Mouse (Mus musculus) kidney, embryonic 16.5 days (tissue): Measurements from ENCODE around the gene Axl. TPM values are rescaled to one million over a fixed set of nuclear protein-coding genes. Genes with fewer than 3 reads are reported as not detected.
A peak's percentile ranks its signal among the peaks of the same experiment; 100 is the strongest.

Experiments
- ATAC-seq: fragments of 200-750 bp; cut with Nextera tagmentation; 2 replicates; pipeline ENCODE4 v1.8.0; 2017; ENCODE audit warnings: moderate TSS enrichment; ENCODE audit not compliant: low FRiP score, low TSS enrichment
- H3K27ac ChIP-seq: fragments of 300-500 bp; sonication (generic); 2 replicates; pipeline ENCODE4 v1.5.1; 2014; ENCODE audit warnings: low read length
- H3K27me3 ChIP-seq: fragments of 300-500 bp; sonication (generic); 2 replicates; pipeline ENCODE4 v1.6.1; 2014; ENCODE audit warnings: low read length, control low read depth, mixed read lengths; ENCODE audit not compliant: insufficient read depth
- H3K36me3 ChIP-seq: fragments of 300-500 bp; sonication (generic); 2 replicates; pipeline ENCODE4 v1.6.1; 2014; ENCODE audit warnings: low read length, control low read depth, mixed read lengths; ENCODE audit not compliant: insufficient read depth
- H3K4me1 ChIP-seq: fragments of 300-500 bp; sonication (generic); 2 replicates; pipeline ENCODE4 v1.6.1; 2014; ENCODE audit warnings: low read length, control low read depth, mixed read lengths; ENCODE audit not compliant: insufficient read depth
- H3K4me2 ChIP-seq: fragments of 300-500 bp; sonication (generic); replicated peaks from 2 replicates; pipeline ENCODE4 v1.6.1; 2014; ENCODE audit warnings: low read depth, low read length
- H3K4me3 ChIP-seq: fragments of 300-500 bp; sonication (generic); 2 replicates; pipeline ENCODE4 v1.5.1; 2014; ENCODE audit warnings: mild to moderate bottlenecking, low read length
- H3K9ac ChIP-seq: fragments of 300-500 bp; sonication (generic); replicated peaks from 2 replicates; pipeline ENCODE4 v1.6.1; 2014; ENCODE audit warnings: low read length
- H3K9me3 ChIP-seq: fragments of 300-500 bp; sonication (generic); 2 replicates; pipeline ENCODE4 v1.6.1; 2016; ENCODE audit warnings: low read length, control low read depth
- WGBS: fragments of 180-500 bp; shearing (Covaris S2); extraction: QIAGEN DNeasy Blood & Tissue Kit; methylation state at CpG from one replicate; pipeline ENCODE4 v1.1.7; 2014; 5-methylcytosine and 5-hydroxymethylcytosine counted together
- polyA plus RNA-seq: library from polyadenylated mRNA; unstranded; fragments of >200 nt; fragmentation: Nextera tagmentation; extraction: Ambion mirVana; gene quantifications from 2 replicates; pipeline ENCODE4 v1.2.1, GENCODE M21; 2015

The Axl gene
- polyA plus RNA-seq, 1 experiment from 2014 or later: 91.5 TPM

- Histone ChIP-seq H3K27me3 (no peaks in the 10 kb centered on the region), H3K9ac (no peak overlapping the region), H3K4me2 (peak overlapping the region; percentile 17; the same call in 1 of the 2 replicates), H3K4me3 (no peak overlapping the region), H3K27ac (peak overlapping the region; percentile 94), H3K9me3 (no peaks in the 10 kb centered on the region), H3K4me1 (peaks cover 12% of the 10 kb centered on the region; the same call in 1 of the 2 replicates), H3K36me3 (peaks cover 33% of the 10 kb centered on the region)
- WGBS: 41% methylated on average over 11 of the region's 11 CpGs
- ATAC-seq: peak; percentile 83
Measured at GRCm38 (mm10) chr7:25763678-25764077, 24.8 kb downstream of the Axl start.

GRCm38 (mm10) chr7:25761354-25761753 is 27.2 kb downstream of the Axl start:
- peaks cover 12% of the 10 kb centered on the region; the same call in 1 of the 2 replicates for H3K4me1 ChIP-seq
- 75% methylated on average over 10 of the region's 10 CpGs for WGBS
- H3K9me3 ChIP-seq: no peaks in the 10 kb centered on the region
- ATAC-seq: no peak
- H3K27ac ChIP-seq: no peak overlapping the region
- H3K9ac ChIP-seq: no peak overlapping the region
- no peak overlapping the region for H3K4me2 ChIP-seq
- H3K27me3 ChIP-seq: no peaks in the 10 kb centered on the region
- H3K36me3 ChIP-seq: peaks cover 24% of the 10 kb centered on the region
- H3K4me3 ChIP-seq: no peak overlapping the region

- Histone ChIP-seq H3K9me3 (no peaks in the 10 kb centered on the region), H3K4me3 (peak overlapping the region; percentile 75), H3K4me1 (peaks cover 17% of the 10 kb centered on the region), H3K27ac (peak overlapping the region; percentile 98), H3K9ac (peak overlapping the region; percentile 70), H3K4me2 (peak overlapping the region; percentile 89), H3K27me3 (no peaks in the 10 kb centered on the region), H3K36me3 (peaks cover 14% of the 10 kb centered on the region; the same call in 1 of the 2 replicates)
- WGBS: under 1% methylated on average over 18 of the region's 18 CpGs
- ATAC-seq: peak; percentile 40
Measured at GRCm38 (mm10) chr7:25756011-25756410, 32.5 kb downstream of the Axl start.

- 0% methylated on average over 15 of the region's 15 CpGs for WGBS
Measured at GRCm38 (mm10) chr7:25755468-25755833, 33.1 kb downstream of the Axl start.

GRCm38 (mm10) chr7:25754738-25755467 is 33.6 kb downstream of the Axl start, which contains the start of gene Hnrnpul1:
Hnrnpul1 (minus strand) TSS chr7:25754757.
- ATAC-seq: peak; percentile 94
- under 1% methylated on average over 55 of the region's 55 CpGs for WGBS
- H3K4me3 ChIP-seq: peak within 1 kb of the TSS; percentile 75

More at GRCm38 (mm10) chr7:25755468-25755833, 33.1 kb downstream of the Axl start:
- H3K27me3 ChIP-seq: no peaks in the 10 kb centered on the region
- H3K4me2 ChIP-seq: peak overlapping the region; percentile 89
- peak overlapping the region; percentile 70 for H3K9ac ChIP-seq
- H3K4me3 ChIP-seq: peak overlapping the region; percentile 75
- peaks cover 13% of the 10 kb centered on the region for H3K36me3 ChIP-seq
- peak overlapping the region; percentile 98 for H3K27ac ChIP-seq
- no peaks in the 10 kb centered on the region for H3K9me3 ChIP-seq
- H3K4me1 ChIP-seq: peaks cover 17% of the 10 kb centered on the region
- ATAC-seq: peak; percentile 60

GRCm38 (mm10) chr7:25754439-25754737 is 34.1 kb downstream of the Axl start:
- H3K27ac ChIP-seq: peak overlapping the region; percentile 98
- H3K4me3 ChIP-seq: peak overlapping the region; percentile 75
- H3K9me3 ChIP-seq: no peaks in the 10 kb centered on the region
- H3K9ac ChIP-seq: peak overlapping the region; percentile 90
- H3K27me3 ChIP-seq: no peaks in the 10 kb centered on the region
- H3K4me2 ChIP-seq: peak overlapping the region; percentile 74; the same call in 1 of the 2 replicates
- WGBS: under 1% methylated on average over 29 of the region's 30 CpGs
- H3K4me1 ChIP-seq: peaks cover 17% of the 10 kb centered on the region
- peaks cover 22% of the 10 kb centered on the region for H3K36me3 ChIP-seq
- ATAC-seq: no peak

More at GRCm38 (mm10) chr7:25754738-25755467, 33.6 kb downstream of the Axl start, which contains the start of gene Hnrnpul1:
- Histone ChIP-seq H3K4me1 (peaks cover 17% of the 10 kb centered on the region), H3K4me2 (peak within 1 kb of the TSS; percentile 89), H3K27me3 (no peaks in the 10 kb centered on the region), H3K27ac (peak within 1 kb of the TSS; percentile 98), H3K9me3 (no peaks in the 10 kb centered on the region), H3K36me3 (peaks cover 17% of the 10 kb centered on the region), H3K9ac (peak within 1 kb of the TSS; percentile 90)

- Histone ChIP-seq H3K27ac (peak overlapping the region; percentile 98), H3K4me3 (peak overlapping the region; percentile 75), H3K9ac (peak overlapping the region; percentile 90), H3K4me1 (peaks cover 17% of the 10 kb centered on the region), H3K9me3 (no peaks in the 10 kb centered on the region), H3K27me3 (no peaks in the 10 kb centered on the region), H3K36me3 (peaks cover 27% of the 10 kb centered on the region), H3K4me2 (peak overlapping the region; percentile 74)
- under 1% methylated on average over 46 of the region's 46 CpGs for WGBS
- peak; percentile 5 for ATAC-seq
Measured at GRCm38 (mm10) chr7:25753643-25754438, 34.7 kb downstream of the Axl start.

- ATAC-seq: no peak
- H3K27ac ChIP-seq: no peak overlapping the region
- H3K36me3 ChIP-seq: peaks cover 30% of the 10 kb centered on the region
- no peaks in the 10 kb centered on the region for H3K9me3 ChIP-seq
- peaks cover 17% of the 10 kb centered on the region for H3K4me1 ChIP-seq
- H3K9ac ChIP-seq: peak overlapping the region; percentile 90
- peak overlapping the region; percentile 74 for H3K4me2 ChIP-seq
- peak overlapping the region; percentile 75 for H3K4me3 ChIP-seq
- no peaks in the 10 kb centered on the region for H3K27me3 ChIP-seq
Measured at GRCm38 (mm10) chr7:25753076-25753475, 35.4 kb downstream of the Axl start.

- H3K4me1 ChIP-seq: peaks cover 1% of the 10 kb centered on the region
- no peak overlapping the region for H3K4me2 ChIP-seq
- H3K9me3 ChIP-seq: no peaks in the 10 kb centered on the region
- H3K27ac ChIP-seq: no peak overlapping the region
- H3K4me3 ChIP-seq: no peak overlapping the region
- H3K36me3 ChIP-seq: peaks cover 92% of the 10 kb centered on the region
- WGBS: 69% methylated on average over 3 of the region's 3 CpGs
- H3K27me3 ChIP-seq: no peaks in the 10 kb centered on the region
- no peak for ATAC-seq
- H3K9ac ChIP-seq: no peak overlapping the region
Measured at GRCm38 (mm10) chr7:25746844-25747243, 41.7 kb downstream of the Axl start.
